Mouse (Mus musculus) brain, embryonic 14.5 days (tissue): ENCODE measurements around the gene Psen2.

Experiments used
- CTCF ChIP-seq: fragments of 200-500 bp; IDR thresholded peaks from 2 replicates; pipeline ENCODE4 v1.5.1; 2012; ENCODE audit warnings: inconsistent platforms, mild to moderate bottlenecking, moderate library complexity, borderline replicate concordance; ENCODE audit not compliant: insufficient read depth, insufficient read length; ENCODE audit errors: extremely low read depth
- POLR2A ChIP-seq: fragments of 200-500 bp; IDR thresholded peaks from 2 replicates; pipeline ENCODE4 v1.6.1; 2012; ENCODE audit warnings: mild to moderate bottlenecking, inconsistent platforms, borderline replicate concordance; ENCODE audit not compliant: poor library complexity, insufficient read depth, insufficient read length, severe bottlenecking; ENCODE audit errors: extremely low read depth

DNA sequence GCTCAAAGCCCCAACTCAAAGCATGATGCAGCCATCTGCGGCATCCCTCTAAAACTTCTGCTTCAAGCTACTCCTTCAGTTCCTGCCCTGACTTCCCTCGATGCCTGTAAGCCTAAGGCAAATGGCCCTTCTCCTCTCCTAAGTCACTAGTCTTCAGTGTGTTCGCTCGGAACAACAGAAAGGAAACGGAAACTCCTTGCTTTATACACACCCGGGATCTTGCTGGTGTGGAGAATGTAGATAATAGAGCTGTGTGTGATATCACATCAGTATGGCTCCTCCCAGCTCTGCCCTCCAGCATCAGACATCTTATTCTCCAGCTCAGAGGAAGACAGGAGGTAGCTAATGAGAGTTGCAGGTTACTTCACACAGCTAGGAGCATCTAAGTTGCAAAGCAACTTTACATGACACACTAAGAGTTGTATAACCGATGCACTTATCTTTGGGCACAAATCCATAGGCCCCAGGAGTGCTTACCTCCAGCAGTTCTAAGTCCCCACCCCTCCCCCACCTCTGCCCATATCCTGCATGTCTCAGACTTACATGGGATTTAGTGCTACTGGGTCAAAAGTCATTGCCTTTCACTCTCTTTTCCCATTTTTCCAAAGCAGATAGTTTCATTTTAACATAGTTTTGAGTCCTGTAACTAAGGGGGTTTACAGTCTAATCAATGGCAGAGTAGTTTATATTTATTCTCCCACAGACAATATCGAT lies 1.2 kb downstream of the Psen2 start:
- TF ChIP-seq CTCF (no peak), POLR2A (no peak)
